Mouse (Mus musculus) limb, embryonic 14.5 days (tissue): ENCODE measurements around the gene Vwa1. TPM values are rescaled to one million over a fixed set of nuclear protein-coding genes. Genes with fewer than 3 reads are reported as not detected.

ENCODE experiments used
- ATAC-seq: fragments of 200-750 bp; cut with Nextera tagmentation; 2 replicates; pipeline ENCODE4 v1.8.0; 2017; ENCODE audit warnings: low read depth, moderate number of reproducible peaks, moderate TSS enrichment; ENCODE audit not compliant: low FRiP score
- DNase-seq: peaks from one replicate; pipeline ENCODE4 v3.0.0-alpha.2; 2015; ENCODE audit warnings: low spot score
- H3K27ac ChIP-seq: fragments of 300-500 bp; sonication (generic); replicated peaks from 2 replicates; pipeline ENCODE4 v1.5.1; 2014; ENCODE audit warnings: low read depth, mild to moderate bottlenecking, low read length, moderate library complexity, mixed read lengths
- H3K27me3 ChIP-seq: fragments of 300-500 bp; sonication (generic); 2 replicates; pipeline ENCODE4 v1.6.1; 2014; ENCODE audit warnings: low read length, mixed read lengths; ENCODE audit not compliant: control insufficient read depth, insufficient read depth
- H3K36me3 ChIP-seq: fragments of 300-500 bp; sonication (generic); 2 replicates; pipeline ENCODE4 v1.6.1; 2014; ENCODE audit warnings: mild to moderate bottlenecking, low read length, moderate library complexity, mixed read lengths; ENCODE audit not compliant: control insufficient read depth, insufficient read depth
- H3K4me1 ChIP-seq: fragments of 300-500 bp; sonication (generic); 2 replicates; pipeline ENCODE4 v1.6.1; 2014; ENCODE audit warnings: antibody characterized with exemption, low read length, mixed read lengths; ENCODE audit not compliant: control insufficient read depth, insufficient read depth
- H3K4me2 ChIP-seq: fragments of 300-500 bp; sonication (generic); replicated peaks from 2 replicates; pipeline ENCODE4 v1.6.1; 2014; ENCODE audit warnings: low read depth, mild to moderate bottlenecking, low read length, moderate library complexity; ENCODE audit not compliant: severe bottlenecking
- H3K4me3 ChIP-seq: fragments of 300-500 bp; sonication (generic); replicated peaks from 2 replicates; pipeline ENCODE4 v1.5.1; 2014; ENCODE audit warnings: low read length
- H3K9ac ChIP-seq: fragments of 300-500 bp; sonication (generic); 2 replicates; pipeline ENCODE4 v1.6.1; 2014; ENCODE audit warnings: mild to moderate bottlenecking, low read depth, low read length, moderate library complexity; ENCODE audit not compliant: severe bottlenecking
- H3K9me3 ChIP-seq: fragments of 300-500 bp; sonication (generic); 2 replicates; pipeline ENCODE4 v1.6.1; 2016; ENCODE audit warnings: low read length; ENCODE audit not compliant: control insufficient read depth
- POLR2A ChIP-seq: fragments of 200-500 bp; IDR thresholded peaks from 2 replicates; pipeline ENCODE4 v1.8.0; 2012; ENCODE audit warnings: inconsistent platforms, mild to moderate bottlenecking, moderate library complexity, borderline replicate concordance; ENCODE audit not compliant: insufficient read depth, insufficient read length; ENCODE audit errors: extremely low read depth
- WGBS: fragments of 180-500 bp; shearing (Covaris S2); extraction: QIAGEN DNeasy Blood & Tissue Kit; methylation state at CpG from one replicate; pipeline ENCODE4 v1.1.7; 2014; 5-methylcytosine and 5-hydroxymethylcytosine counted together
- polyA plus RNA-seq, 2 experiments: library from polyadenylated mRNA; depleted of rRNA in 1 of 2; stranded (reverse) in 1 of 2; unstranded in 1 of 2; fragments of >200 nt; fragmentation: Nextera tagmentation in 1 of 2; extraction: Ambion mirVana in 1 of 2; gene quantifications; 2 replicates each; pipeline versions ENCODE4 v1.2.1 to v1.2.3; 2012 to 2014

The Vwa1 gene
- polyA plus RNA-seq (2012; rRNA removed) (12.4 and 14.9 TPM in 2 replicates), polyA plus RNA-seq (2014; fragmentation: Nextera tagmentation; extraction: Ambion mirVana) (11.9 and 13.9 TPM in 2 replicates)

- no peak for TF ChIP-seq POLR2A
- Histone ChIP-seq H3K27ac (peak within 1 kb of the TSS; percentile 27; the same call in 1 of the 2 replicates), H3K9me3 (no peaks in the 10 kb centered on the region), H3K9ac (peak within 1 kb of the TSS; percentile 51), H3K4me2 (peak within 1 kb of the TSS; percentile 92), H3K4me1 (peaks cover 16% of the 10 kb centered on the region), H3K36me3 (no peaks in the 10 kb centered on the region), H3K27me3 (no peaks in the 10 kb centered on the region), H3K4me3 (peak within 1 kb of the TSS; percentile 43)
- peak; percentile 80 for ATAC-seq
- WGBS: under 1% methylated on average over 34 of the region's 35 CpGs
- DNase-seq: peak; percentile 92
Measured at GRCm38 (mm10) chr4:155774280-155774754, at the start of gene Vwa1. Gene Vwa1, minus strand, starts transcription at chr4:155774698.

- H3K9me3 ChIP-seq: no peaks in the 10 kb centered on the region
- H3K36me3 ChIP-seq: peaks cover 92% of the 10 kb centered on the region
- no peak for DNase-seq
- no peak overlapping the region for H3K4me2 ChIP-seq
- WGBS: 98% methylated on average over 16 of the region's 16 CpGs
- no peaks in the 10 kb centered on the region for H3K4me1 ChIP-seq
- no peak for ATAC-seq
- H3K4me3 ChIP-seq: no peak overlapping the region
- no peaks in the 10 kb centered on the region for H3K27me3 ChIP-seq
- no peak for TF ChIP-seq POLR2A
- H3K9ac ChIP-seq: no peak overlapping the region
- no peak overlapping the region for H3K27ac ChIP-seq
Measured at GRCm38 (mm10) chr4:155823443-155823842, 48.9 kb upstream of the Vwa1 start.

GRCm38 (mm10) chr4:155821025-155821424 lies 46.5 kb upstream of the Vwa1 start:
- no peak overlapping the region for H3K4me2 ChIP-seq
- H3K36me3 ChIP-seq: peaks cover 96% of the 10 kb centered on the region
- ATAC-seq (no peak), DNase-seq (peak; percentile 55)
- H3K27ac ChIP-seq: no peak overlapping the region
- H3K27me3 ChIP-seq: no peaks in the 10 kb centered on the region
- TF ChIP-seq POLR2A: no peak
- no peak overlapping the region for H3K9ac ChIP-seq
- WGBS: 84% methylated on average over 7 of the region's 7 CpGs
- H3K9me3 ChIP-seq: no peaks in the 10 kb centered on the region
- no peak overlapping the region for H3K4me3 ChIP-seq
- H3K4me1 ChIP-seq: no peaks in the 10 kb centered on the region

GRCm38 (mm10) chr4:155817533-155817932 lies 43.0 kb upstream of the Vwa1 start:
- H3K9me3 ChIP-seq: no peaks in the 10 kb centered on the region
- peaks cover 6% of the 10 kb centered on the region for H3K4me1 ChIP-seq
- 88% methylated on average over 4 of the region's 4 CpGs for WGBS
- H3K4me2 ChIP-seq: no peak overlapping the region
- no peak overlapping the region for H3K27ac ChIP-seq
- no peak overlapping the region for H3K4me3 ChIP-seq
- no peak for ATAC-seq
- H3K36me3 ChIP-seq: peaks cover 88% of the 10 kb centered on the region
- no peaks in the 10 kb centered on the region for H3K27me3 ChIP-seq
- H3K9ac ChIP-seq: no peak overlapping the region
- DNase-seq: no peak
- TF ChIP-seq POLR2A: no peak

- no peak for TF ChIP-seq POLR2A
- Histone ChIP-seq H3K9me3 (no peaks in the 10 kb centered on the region), H3K27me3 (no peaks in the 10 kb centered on the region), H3K9ac (peak overlapping the region; percentile 99), H3K27ac (peak overlapping the region; percentile 92), H3K4me3 (peak overlapping the region; percentile 100), H3K4me2 (peak overlapping the region; percentile 71), H3K36me3 (peaks cover 76% of the 10 kb centered on the region), H3K4me1 (peaks cover 6% of the 10 kb centered on the region)
- WGBS: under 1% methylated on average over 47 of the region's 49 CpGs
- no peak for DNase-seq
- peak; percentile 19 for ATAC-seq
Measured at GRCm38 (mm10) chr4:155812665-155813181, 38.2 kb upstream of the Vwa1 start.
